Mouse (Mus musculus): ENCODE data around the gene Rptor. TPM values are rescaled to one million over a fixed set of nuclear protein-coding genes. Genes with fewer than 3 reads are reported as not detected.

The Rptor gene
- polyA plus RNA-seq, 1 experiment: 43.6 TPM

DNA sequence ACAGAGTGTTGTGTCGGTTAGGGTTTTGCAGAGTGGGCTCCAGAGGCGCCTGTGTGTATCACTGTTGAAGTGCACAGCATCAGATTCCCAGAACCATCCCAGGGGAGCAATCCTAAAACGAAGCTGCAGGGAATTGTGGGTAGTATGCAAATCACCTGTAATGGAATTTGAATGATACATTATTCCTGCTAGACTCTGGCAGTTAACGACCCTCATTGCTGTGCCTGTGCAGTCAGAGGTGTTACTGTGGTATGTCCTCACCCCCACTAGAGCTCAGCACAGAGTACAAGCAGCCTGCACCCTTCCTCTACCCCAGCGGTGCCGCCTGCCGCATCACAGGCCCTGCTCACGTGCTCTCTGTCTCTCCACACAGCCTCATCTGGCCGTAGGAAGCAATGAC is 294.3 kb downstream of the Rptor start:
- H3K27me3 ChIP-seq (ENCODE audit: control insufficient read depth, insufficient read depth, low read length): no peaks in the 10 kb centered on the region
- H3K27ac ChIP-seq (ENCODE audit: insufficient read depth, low read length): no peak overlapping the region
- no peak overlapping the region for H3K4me3 ChIP-seq (replicated peaks; ENCODE audit: insufficient read depth, low read depth, low read length)
- H3K4me1 ChIP-seq (ENCODE audit: control insufficient read depth, insufficient read depth, low read length): peaks cover 11% of the 10 kb centered on the region
- TF ChIP-seq CTCF (IDR thresholded peaks at IDR 0.05; ENCODE audit: borderline replicate concordance, insufficient read depth, low read depth, low read length): no peak
- no peak for TF ChIP-seq POLR2A (IDR thresholded peaks at IDR 0.05; ENCODE audit: borderline replicate concordance, insufficient read depth, low read length)
- no peak for DNase-seq
- 85% methylated on average over 9 of the region's 9 CpGs for WGBS

DNA sequence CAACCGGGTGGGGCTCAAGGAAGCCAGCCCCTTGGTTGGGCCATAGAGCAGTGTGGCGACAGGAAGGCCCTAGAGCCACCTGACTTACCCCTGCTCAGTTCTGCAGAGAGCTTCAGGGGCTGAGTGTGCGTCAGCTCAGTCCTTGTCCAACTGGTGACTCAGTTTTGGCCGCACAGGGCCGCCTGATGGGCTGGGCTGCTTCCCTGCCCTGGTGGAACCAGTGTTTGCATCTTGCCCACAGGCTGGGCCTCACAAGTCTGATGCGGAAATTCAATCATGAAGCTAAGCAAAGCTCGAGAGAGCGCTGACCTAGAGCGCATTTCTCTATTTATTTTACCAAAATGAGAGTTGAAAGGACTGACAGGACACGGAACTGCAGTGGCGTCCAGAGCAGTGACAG is 296.3 kb downstream of the Rptor start:
- 0 out of 2 replicates have a peak, but pooled peaks cover 2% of the 10 kb centered on the region for H3K4me1 ChIP-seq (ENCODE audit: control insufficient read depth, insufficient read depth, low read length)
- H3K4me3 ChIP-seq (replicated peaks; ENCODE audit: insufficient read depth, low read depth, low read length): no peak overlapping the region
- no peak for TF ChIP-seq CTCF (IDR thresholded peaks at IDR 0.05; ENCODE audit: borderline replicate concordance, insufficient read depth, low read depth, low read length)
- TF ChIP-seq POLR2A (IDR thresholded peaks at IDR 0.05; ENCODE audit: borderline replicate concordance, insufficient read depth, low read length): no peak
- DNase-seq: no peak
- no peak overlapping the region for H3K27ac ChIP-seq (ENCODE audit: insufficient read depth, low read length)
- 81% methylated on average over 11 of the region's 11 CpGs for WGBS
- no peaks in the 10 kb centered on the region for H3K27me3 ChIP-seq (ENCODE audit: control insufficient read depth, insufficient read depth, low read length)

DNA sequence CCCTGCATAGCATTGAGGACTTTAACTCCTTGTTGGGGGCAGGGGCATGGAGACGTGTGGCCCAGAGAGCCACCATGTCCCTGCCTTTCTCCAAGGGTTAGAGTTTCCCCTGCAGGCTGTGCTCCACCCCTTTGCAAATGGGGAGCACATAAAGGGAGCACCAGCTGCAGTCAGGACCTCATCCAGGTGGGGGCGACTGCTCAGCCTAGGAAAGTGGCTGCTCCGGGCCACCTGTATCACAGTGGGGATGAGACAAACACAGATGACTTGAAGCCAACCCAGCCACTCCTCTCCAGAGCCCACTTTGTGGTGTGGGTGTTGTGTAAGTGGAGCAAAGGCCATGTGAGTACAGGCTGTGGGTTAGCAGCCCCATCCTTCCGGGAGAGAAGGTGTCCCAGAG is 298.5 kb downstream of the Rptor start:
- Histone ChIP-seq H3K27me3 (ENCODE audit: control insufficient read depth, insufficient read depth, low read length) (no peaks in the 10 kb centered on the region), H3K4me3 (replicated peaks; ENCODE audit: insufficient read depth, low read depth, low read length) (no peak overlapping the region), H3K27ac (ENCODE audit: insufficient read depth, low read length) (no peak overlapping the region), H3K4me1 (ENCODE audit: control insufficient read depth, insufficient read depth, low read length) (peaks cover 12% of the 10 kb centered on the region)
- no peak for TF ChIP-seq CTCF (IDR thresholded peaks at IDR 0.05; ENCODE audit: borderline replicate concordance, insufficient read depth, low read depth, low read length)
- no peak for TF ChIP-seq POLR2A (IDR thresholded peaks at IDR 0.05; ENCODE audit: borderline replicate concordance, insufficient read depth, low read length)
- WGBS: 67% methylated on average over 4 of the region's 4 CpGs
- DNase-seq: no peak

DNA sequence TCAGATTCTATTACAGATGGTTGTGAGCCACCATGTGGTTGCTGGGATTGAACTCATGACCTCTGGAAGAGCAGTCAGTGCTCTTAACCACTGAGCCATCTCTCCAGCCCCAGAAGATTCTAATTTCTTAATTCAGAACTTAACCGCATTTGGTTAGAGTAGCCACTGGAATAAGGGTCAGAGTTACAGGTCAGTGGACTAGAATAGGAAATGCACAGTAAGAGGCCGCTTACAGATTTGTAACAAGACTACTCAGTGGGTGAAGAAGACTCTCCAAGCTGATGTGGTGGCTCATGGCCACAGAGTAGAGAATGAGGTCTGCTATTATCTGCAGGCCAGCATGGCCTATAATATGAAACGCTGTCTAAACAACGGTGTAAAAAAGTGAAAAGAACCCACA is 300.2 kb downstream of the Rptor start:
- WGBS: 66% methylated on average over 4 of the region's 4 CpGs
- Histone ChIP-seq H3K27ac (ENCODE audit: insufficient read depth, low read length) (no peak overlapping the region), H3K4me3 (replicated peaks; ENCODE audit: insufficient read depth, low read depth, low read length) (no peak overlapping the region), H3K4me1 (ENCODE audit: control insufficient read depth, insufficient read depth, low read length) (peaks cover 27% of the 10 kb centered on the region), H3K27me3 (ENCODE audit: control insufficient read depth, insufficient read depth, low read length) (no peaks in the 10 kb centered on the region)
- no peak for TF ChIP-seq CTCF (IDR thresholded peaks at IDR 0.05; ENCODE audit: borderline replicate concordance, insufficient read depth, low read depth, low read length)
- TF ChIP-seq POLR2A (IDR thresholded peaks at IDR 0.05; ENCODE audit: borderline replicate concordance, insufficient read depth, low read length): no peak
- DNase-seq: no peak

DNA sequence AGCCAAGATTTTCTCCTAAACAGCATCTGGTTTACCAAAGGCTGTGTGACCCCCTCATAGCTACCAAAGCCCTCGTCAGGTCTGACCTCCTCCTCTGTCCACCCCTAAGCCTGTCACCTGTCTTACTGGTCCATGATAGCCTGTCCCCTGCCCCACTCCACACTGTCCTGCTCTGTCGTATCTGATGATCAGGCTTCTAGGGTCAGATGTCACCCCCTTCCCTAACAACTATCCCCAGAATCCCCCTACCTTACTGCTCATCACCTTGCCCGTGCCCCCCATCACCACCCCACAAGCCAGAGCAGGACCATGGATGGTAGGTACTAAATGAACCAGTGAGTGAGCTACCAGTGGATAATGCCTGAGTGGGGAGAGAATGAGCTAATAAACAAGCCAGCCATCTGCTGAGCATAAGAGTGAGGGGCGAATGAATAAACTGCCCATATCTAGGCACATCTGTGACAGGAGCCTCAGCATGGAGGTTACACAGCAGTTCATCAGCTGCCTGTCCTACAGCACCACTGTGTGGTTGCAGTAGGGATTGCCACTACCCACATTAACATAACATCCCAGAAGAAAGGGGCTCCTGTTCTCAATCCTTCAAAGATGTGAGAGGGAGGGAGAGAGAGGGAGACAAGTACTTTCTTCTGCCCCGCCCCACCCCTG is 302.0 kb downstream of the Rptor start:
- TF ChIP-seq CTCF (IDR thresholded peaks at IDR 0.05; ENCODE audit: borderline replicate concordance, insufficient read depth, low read depth, low read length) (peak; percentile 99), POLR2A (IDR thresholded peaks at IDR 0.05; ENCODE audit: borderline replicate concordance, insufficient read depth, low read length) (no peak)
- H3K27ac ChIP-seq (ENCODE audit: insufficient read depth, low read length): no peak overlapping the region
- no peak overlapping the region for H3K4me3 ChIP-seq (replicated peaks; ENCODE audit: insufficient read depth, low read depth, low read length)
- no peaks in the 10 kb centered on the region for H3K27me3 ChIP-seq (ENCODE audit: control insufficient read depth, insufficient read depth, low read length)
- peak; percentile 72 to 78 for DNase-seq
- 32% methylated on average over 5 of the region's 5 CpGs for WGBS
- H3K4me1 ChIP-seq (ENCODE audit: control insufficient read depth, insufficient read depth, low read length): peaks cover 32% of the 10 kb centered on the region

DNA sequence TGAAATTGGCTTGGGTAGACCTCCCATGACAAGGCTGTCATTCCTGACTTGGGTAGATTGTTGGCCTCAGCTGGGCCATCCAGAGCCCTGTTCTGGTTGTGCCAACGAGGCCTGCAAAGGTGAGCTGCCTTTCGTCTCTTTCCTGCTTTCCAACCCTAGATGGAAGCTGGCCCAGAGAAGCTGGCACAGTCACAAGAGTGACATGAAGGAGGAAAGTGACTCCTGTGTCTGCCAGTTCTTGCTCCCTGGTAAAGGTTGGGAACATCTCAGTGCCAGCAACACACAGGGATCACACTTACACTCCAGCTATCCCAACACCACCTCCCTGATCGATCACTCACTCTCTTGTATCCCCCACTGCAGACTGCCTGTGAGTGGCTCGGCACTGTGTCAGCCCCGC is 303.1 kb downstream of the Rptor start:
- DNase-seq: peak; percentile 71 to 78

DNA sequence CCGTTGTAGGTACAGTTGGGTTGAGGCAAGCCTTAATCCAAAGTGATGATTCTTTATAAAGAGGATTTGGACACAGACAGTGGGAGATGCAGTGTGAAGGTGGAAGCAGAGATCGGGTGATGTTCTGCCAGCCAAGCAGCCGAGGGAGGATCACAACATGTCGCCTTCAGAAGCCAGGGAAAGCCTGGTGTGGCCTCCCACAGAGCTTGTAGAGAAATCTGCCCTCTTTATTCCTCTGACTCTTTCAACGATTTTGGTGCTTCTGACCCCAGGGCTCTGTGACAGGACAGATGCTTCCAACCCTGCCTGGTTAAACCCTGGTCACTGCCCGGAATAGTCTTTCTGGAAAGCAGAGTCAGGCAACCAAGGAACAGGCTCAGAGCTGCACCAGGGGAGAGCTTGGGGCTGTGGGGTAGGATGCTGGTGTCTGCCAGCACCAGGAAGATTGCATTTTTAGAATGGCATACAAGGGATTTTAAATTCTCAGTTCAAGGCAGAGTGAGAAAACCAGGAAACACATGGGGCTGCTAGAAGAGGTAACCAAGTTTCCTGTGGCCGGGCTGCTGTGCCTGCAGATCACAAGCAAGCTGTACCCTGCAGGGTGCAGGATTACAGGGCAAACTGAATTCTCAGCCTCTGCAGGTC is 304.4 kb downstream of the Rptor start:
- no peak overlapping the region for H3K27ac ChIP-seq (ENCODE audit: insufficient read depth, low read length)
- TF ChIP-seq CTCF (IDR thresholded peaks at IDR 0.05; ENCODE audit: borderline replicate concordance, insufficient read depth, low read depth, low read length) (no peak), POLR2A (IDR thresholded peaks at IDR 0.05; ENCODE audit: borderline replicate concordance, insufficient read depth, low read length) (no peak)
- H3K27me3 ChIP-seq (ENCODE audit: control insufficient read depth, insufficient read depth, low read length): no peaks in the 10 kb centered on the region
- H3K4me1 ChIP-seq (ENCODE audit: control insufficient read depth, insufficient read depth, low read length): peaks cover 32% of the 10 kb centered on the region
- WGBS: 35% methylated on average over 7 of the region's 7 CpGs
- H3K4me3 ChIP-seq (replicated peaks; ENCODE audit: insufficient read depth, low read depth, low read length): no peak overlapping the region
- no peak for DNase-seq

More for the DNA sequence above, 303.1 kb downstream of the Rptor start:
- H3K4me1 ChIP-seq (ENCODE audit: control insufficient read depth, insufficient read depth, low read length): peaks cover 32% of the 10 kb centered on the region
- TF ChIP-seq CTCF (IDR thresholded peaks at IDR 0.05; ENCODE audit: borderline replicate concordance, insufficient read depth, low read depth, low read length): no peak
- TF ChIP-seq POLR2A (IDR thresholded peaks at IDR 0.05; ENCODE audit: borderline replicate concordance, insufficient read depth, low read length): no peak
- no peak overlapping the region for H3K27ac ChIP-seq (ENCODE audit: insufficient read depth, low read length)
- 20% methylated on average over 5 of the region's 5 CpGs for WGBS
- H3K27me3 ChIP-seq (ENCODE audit: control insufficient read depth, insufficient read depth, low read length): no peaks in the 10 kb centered on the region
- H3K4me3 ChIP-seq (replicated peaks; ENCODE audit: insufficient read depth, low read depth, low read length): no peak overlapping the region

DNA sequence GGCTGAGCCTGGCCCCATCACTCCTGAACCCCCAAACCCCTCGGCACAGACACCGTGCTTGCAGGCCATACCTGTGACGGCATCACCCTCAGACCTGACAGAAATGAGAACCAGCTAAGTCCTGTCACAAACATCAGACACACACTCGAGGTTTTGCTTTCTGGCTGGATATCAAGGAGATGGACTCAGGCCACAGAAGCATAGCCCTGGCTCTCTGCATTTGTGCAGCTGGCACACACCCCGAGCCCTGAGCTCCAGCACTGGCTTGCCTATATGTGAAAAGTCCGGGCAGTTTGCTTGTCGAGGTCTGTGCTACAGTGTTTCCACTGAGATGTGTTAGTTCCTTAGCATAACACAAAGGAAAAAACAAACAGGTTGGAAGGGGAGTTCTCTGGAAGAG is 305.0 kb downstream of the Rptor start:
- TF ChIP-seq POLR2A (IDR thresholded peaks at IDR 0.05; ENCODE audit: borderline replicate concordance, insufficient read depth, low read length) (no peak), CTCF (IDR thresholded peaks at IDR 0.05; ENCODE audit: borderline replicate concordance, insufficient read depth, low read depth, low read length) (no peak)
- Histone ChIP-seq H3K27me3 (ENCODE audit: control insufficient read depth, insufficient read depth, low read length) (no peaks in the 10 kb centered on the region), H3K4me1 (ENCODE audit: control insufficient read depth, insufficient read depth, low read length) (peaks cover 32% of the 10 kb centered on the region), H3K27ac (ENCODE audit: insufficient read depth, low read length) (no peak overlapping the region), H3K4me3 (replicated peaks; ENCODE audit: insufficient read depth, low read depth, low read length) (no peak overlapping the region)
- 39% methylated on average over 7 of the region's 7 CpGs for WGBS
- no peak for DNase-seq
